Mouse (Mus musculus) heart, embryonic 14.5 days (tissue): ENCODE measurements around the gene Olfr1225. TPM values are rescaled to one million over a fixed set of nuclear protein-coding genes. Genes with fewer than 3 reads are reported as not detected.

Source experiments
- polyA plus RNA-seq: library from polyadenylated mRNA; unstranded; fragments of >200 nt; fragmentation: Nextera tagmentation; extraction: Ambion mirVana; gene quantifications from 2 replicates; pipeline ENCODE4 v1.2.1, GENCODE M21; 2014

Olfr1225 gene
- polyA plus RNA-seq, 1 experiment from 2014 or later, result not detected

Other genes starting within 250 kb of the Olfr1225 start
- not detected in 2 replicates for gene Olfr1211, start 236.6 kb downstream of the Olfr1225 start, polyA plus RNA-seq
- gene Olfr1212, start 220.7 kb downstream of the Olfr1225 start, polyA plus RNA-seq, result not detected in 2 replicates
- not detected in 2 replicates for gene Gm13762, start 194.4 kb downstream of the Olfr1225 start, polyA plus RNA-seq
- gene Olfr1214, start 182.0 kb downstream of the Olfr1225 start, polyA plus RNA-seq, result not detected in 2 replicates
- gene Olfr1215, start 167.7 kb downstream of the Olfr1225 start, polyA plus RNA-seq, result not detected in 2 replicates
- gene Olfr1216, start 156.3 kb downstream of the Olfr1225 start, polyA plus RNA-seq, result not detected in 2 replicates
- gene Olfr1217, start 142.6 kb downstream of the Olfr1225 start, polyA plus RNA-seq, result not detected in 2 replicates
- not detected in 2 replicates for gene Olfr1218, start 113.5 kb downstream of the Olfr1225 start, polyA plus RNA-seq
- gene Olfr1219, start 91.2 kb downstream of the Olfr1225 start, polyA plus RNA-seq, result not detected in 2 replicates
- not detected in 2 replicates for gene Olfr1220, start 67.8 kb downstream of the Olfr1225 start, polyA plus RNA-seq
- gene Olfr1221, start 57.4 kb downstream of the Olfr1225 start, polyA plus RNA-seq, result not detected in 2 replicates
- gene Olfr1222, start 41.6 kb downstream of the Olfr1225 start, polyA plus RNA-seq, result not detected in 2 replicates
- gene Olfr1223, start 23.1 kb downstream of the Olfr1225 start, polyA plus RNA-seq, result not detected in 2 replicates
- gene Olfr1224-ps1, start 10.6 kb downstream of the Olfr1225 start, polyA plus RNA-seq, result not detected in 2 replicates
- gene Olfr1226, start 25.4 kb upstream of the Olfr1225 start, polyA plus RNA-seq, result not detected in 2 replicates
- not detected in 2 replicates for gene Olfr1228, start 79.4 kb upstream of the Olfr1225 start, polyA plus RNA-seq
- gene Olfr1229, start 113.3 kb upstream of the Olfr1225 start, polyA plus RNA-seq, result not detected in 2 replicates
- gene Olfr1230, start 122.6 kb upstream of the Olfr1225 start, polyA plus RNA-seq, result not detected in 2 replicates
- not detected in 2 replicates for gene Olfr1231, start 132.4 kb upstream of the Olfr1225 start, polyA plus RNA-seq
- not detected in 2 replicates for gene Olfr1232, start 155.0 kb upstream of the Olfr1225 start, polyA plus RNA-seq
- not detected in 2 replicates for gene Olfr1233, start 167.7 kb upstream of the Olfr1225 start, polyA plus RNA-seq
- gene Olfr1234, start 190.2 kb upstream of the Olfr1225 start, polyA plus RNA-seq, result not detected in 2 replicates
- not detected in 2 replicates for gene Olfr1238, start 235.0 kb upstream of the Olfr1225 start, polyA plus RNA-seq
- gene Olfr1239, start 245.7 kb upstream of the Olfr1225 start, polyA plus RNA-seq, result not detected in 2 replicates